Mouse (Mus musculus) CD4-positive, CD25-positive, alpha-beta regulatory T cell, adult 4 months (primary cell): Measurements from ENCODE around the gene Tubb4b. TPM values are rescaled to one million over a fixed set of nuclear protein-coding genes. Genes with fewer than 3 reads are reported as not detected.

Source experiments
- ATAC-seq: one replicate; pipeline ENCODE4 v1.8.0; 2017
- polyA plus RNA-seq, 2 experiments: library from polyadenylated mRNA; unstranded; fragments of 100-300 nt; shearing (Covaris generic); gene quantifications; one replicate each; pipeline ENCODE4 v1.2.1; 2017

Tubb4b gene
- polyA plus RNA-seq, 2 experiments from 2014 or later = 94.5 to 120 TPM

- ATAC-seq = no peak
Observed at GRCm38 (mm10) chr2:25244144-25244543, 19.6 kb upstream of the Tubb4b start.

GRCm38 (mm10) chr2:25243342-25243741, 18.8 kb upstream of the Tubb4b start:
- no peak for ATAC-seq

- ATAC-seq = peak; percentile 70
Observed at GRCm38 (mm10) chr2:25242101-25242506, 17.6 kb upstream of the Tubb4b start, which contains the start of the genes Rnf208 and Cysrt1. TSS of gene Rnf208 (plus strand) at chr2:25242255. TSS of gene Cysrt1 (minus strand) at chr2:25242452.

- ATAC-seq = peak; percentile 37
Observed at GRCm38 (mm10) chr2:25241438-25241775, 16.9 kb upstream of the Tubb4b start.

- ATAC-seq = peak; percentile 66
Observed at GRCm38 (mm10) chr2:25240723-25241437, 16.4 kb upstream of the Tubb4b start.

- no peak for ATAC-seq
Observed at GRCm38 (mm10) chr2:25240310-25240709, 15.8 kb upstream of the Tubb4b start.

- no peak for ATAC-seq
Observed at GRCm38 (mm10) chr2:25239766-25240165, 15.3 kb upstream of the Tubb4b start.

GRCm38 (mm10) chr2:25238106-25238505, 13.6 kb upstream of the Tubb4b start:
- ATAC-seq = no peak

- ATAC-seq = no peak
Observed at GRCm38 (mm10) chr2:25237522-25237921, 13.0 kb upstream of the Tubb4b start.

GRCm38 (mm10) chr2:25236614-25237013, 12.1 kb upstream of the Tubb4b start, which contains the start of gene Rnf224:
TSS of gene Rnf224 (minus strand) at chr2:25236787.
- no peak for ATAC-seq

- no peak for ATAC-seq
Observed at GRCm38 (mm10) chr2:25234551-25235220, 10.2 kb upstream of the Tubb4b start.

- ATAC-seq = no peak
Observed at GRCm38 (mm10) chr2:25234050-25234449, 9.5 kb upstream of the Tubb4b start, which contains the start of gene Slc34a3. TSS of gene Slc34a3 (minus strand) at chr2:25234364.

- ATAC-seq = no peak
Observed at GRCm38 (mm10) chr2:25233421-25233820, 8.9 kb upstream of the Tubb4b start.

- ATAC-seq = no peak
Observed at GRCm38 (mm10) chr2:25231038-25231437, 6.5 kb upstream of the Tubb4b start.

- ATAC-seq = no peak
Observed at GRCm38 (mm10) chr2:25230581-25230980, 6.1 kb upstream of the Tubb4b start.

- ATAC-seq = no peak
Observed at GRCm38 (mm10) chr2:25229582-25229981, 5.1 kb upstream of the Tubb4b start.

GRCm38 (mm10) chr2:25228995-25229530, 4.6 kb upstream of the Tubb4b start:
- ATAC-seq = no peak

GRCm38 (mm10) chr2:25228431-25228889, 4.0 kb upstream of the Tubb4b start:
- peak; percentile 52 for ATAC-seq

GRCm38 (mm10) chr2:25227406-25227805, 2.9 kb upstream of the Tubb4b start:
- ATAC-seq = no peak

GRCm38 (mm10) chr2:25226864-25227263, 2.4 kb upstream of the Tubb4b start:
- no peak for ATAC-seq

GRCm38 (mm10) chr2:25225811-25226379, 1.4 kb upstream of the Tubb4b start:
- no peak for ATAC-seq

GRCm38 (mm10) chr2:25224766-25225752, 557 bp upstream of the Tubb4b start:
- ATAC-seq = peak; percentile 86
